Mouse (Mus musculus) embryonic fibroblast, embryonic 13.5 days (primary cell): ENCODE results near the gene Gm20425.

Experiments used
- CTCF ChIP-seq: IDR thresholded peaks from 2 replicates; pipeline ENCODE4 v1.5.1; 2011; ENCODE audit warnings: mild to moderate bottlenecking, control low read depth, low read length, moderate library complexity, borderline replicate concordance; ENCODE audit not compliant: insufficient read depth
- POLR2A ChIP-seq: IDR thresholded peaks from 2 replicates; pipeline ENCODE4 v1.6.1; 2011; ENCODE audit warnings: low read depth, mild to moderate bottlenecking, control low read depth, low read length, moderate library complexity

GRCm38 (mm10) chr9:103214281-103214680 is 15.8 kb downstream of the Gm20425 start:
- TF ChIP-seq POLR2A, result no peak
- no peak for TF ChIP-seq CTCF
